Mouse (Mus musculus) monocyte, adult 2 months (primary cell): Measurements from ENCODE around the gene Phlda2.

Source experiments
- DNase-seq, 2 experiments: peaks; one replicate each; pipeline ENCODE4 v3.0.0; 2022; ENCODE audit warnings: low spot score in 2 of 2, low read depth in 1 of 2

Gene Phlda2

DNA sequence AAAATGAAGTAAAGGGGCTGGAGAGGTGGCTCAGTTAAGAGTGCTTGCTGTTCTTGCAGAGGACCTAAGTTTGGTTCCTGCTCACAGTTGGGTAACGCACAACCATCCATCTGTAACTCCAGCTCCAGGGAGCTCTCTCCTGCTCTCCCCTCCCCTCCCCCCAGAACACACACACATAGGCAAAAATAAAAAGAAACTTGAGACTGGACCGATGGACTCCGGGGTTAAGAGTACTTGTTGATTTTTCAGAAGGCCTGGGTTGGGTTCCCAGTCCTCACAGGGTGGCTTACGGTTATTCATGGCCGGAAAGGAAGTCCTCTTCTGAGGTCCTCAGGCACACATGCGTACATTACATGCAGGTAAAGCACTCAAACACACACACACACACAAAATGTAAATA lies 976 bp upstream of the Phlda2 start:
- DNase-seq = no peak

- DNase-seq = no peak
Measured at GRCm38 (mm10) chr7:143501643-143502417, 1.1 kb downstream of the Phlda2 start.

GRCm38 (mm10) chr7:143500912-143501311 lies 2.0 kb downstream of the Phlda2 start:
- DNase-seq = no peak

DNA sequence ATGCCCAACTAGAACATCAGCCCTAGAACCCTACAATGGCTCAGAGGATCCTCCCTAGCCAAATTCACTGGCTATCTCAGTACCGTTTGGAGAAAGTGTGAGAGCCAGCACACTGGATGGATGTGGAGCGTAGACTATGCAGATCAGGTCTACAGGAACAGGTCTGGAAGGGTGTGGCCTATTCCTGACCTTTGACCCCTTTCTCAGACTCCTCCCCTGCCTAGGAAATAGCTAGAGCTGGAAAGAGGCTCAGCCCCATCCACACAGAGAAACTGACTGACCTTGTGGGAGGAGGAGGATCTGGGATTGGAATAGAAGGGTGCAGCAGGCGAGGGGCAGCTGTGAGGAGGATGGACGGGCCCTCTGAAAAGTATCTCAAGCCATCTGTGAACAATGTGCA lies 4.4 kb downstream of the Phlda2 start:
- DNase-seq = no peak

- DNase-seq = no peak
Measured at GRCm38 (mm10) chr7:143495104-143495961, 7.6 kb downstream of the Phlda2 start.

- no peak for DNase-seq
Measured at GRCm38 (mm10) chr7:143493616-143494126, 9.3 kb downstream of the Phlda2 start.

DNA sequence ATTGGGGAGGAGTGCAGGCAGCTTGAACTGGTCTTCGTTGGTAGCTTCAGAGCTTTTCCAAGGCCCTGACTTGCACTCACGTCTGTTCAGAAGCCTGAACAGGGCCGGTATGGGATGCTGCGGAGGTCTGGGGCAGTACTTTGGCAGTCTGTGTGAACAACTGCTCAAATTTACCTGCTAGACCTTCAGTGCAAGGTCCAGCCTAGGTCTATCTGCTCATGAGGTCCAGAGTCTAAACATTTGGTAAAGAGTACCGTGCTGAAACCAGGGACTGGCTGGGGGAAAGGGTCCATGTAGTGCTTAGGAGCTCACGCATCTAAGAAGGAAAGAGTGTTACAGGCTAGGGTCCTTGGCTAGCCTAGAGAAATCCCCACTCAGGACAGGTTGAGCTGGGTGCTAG lies 13.2 kb downstream of the Phlda2 start:
- DNase-seq = no peak

GRCm38 (mm10) chr7:143482541-143482940 lies 20.4 kb downstream of the Phlda2 start:
- no peak for DNase-seq

- DNase-seq = no peak
Measured at GRCm38 (mm10) chr7:143481806-143482387, 21.1 kb downstream of the Phlda2 start.

DNA sequence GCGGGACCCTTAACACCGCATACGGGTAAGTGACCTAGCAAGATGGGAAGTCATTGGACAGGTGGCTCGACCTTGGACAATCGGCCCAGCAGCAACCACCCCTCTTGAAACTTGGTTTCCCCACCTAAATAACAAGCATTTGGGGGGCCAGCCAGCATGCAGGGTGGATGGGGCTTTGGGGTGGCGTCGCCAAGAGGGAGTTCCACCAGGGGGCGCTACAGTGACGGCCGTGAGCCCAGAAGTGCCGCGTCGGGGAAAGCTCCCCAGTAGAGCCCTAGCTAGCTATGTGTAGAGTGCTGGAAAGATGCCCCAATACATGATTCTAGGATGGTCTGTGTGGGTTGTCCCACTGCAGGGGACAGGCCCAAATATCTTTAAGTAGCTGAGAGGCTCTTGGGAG lies 22.5 kb downstream of the Phlda2 start:
- no peak for DNase-seq

GRCm38 (mm10) chr7:143477800-143478199 lies 25.1 kb downstream of the Phlda2 start:
- no peak for DNase-seq

DNA sequence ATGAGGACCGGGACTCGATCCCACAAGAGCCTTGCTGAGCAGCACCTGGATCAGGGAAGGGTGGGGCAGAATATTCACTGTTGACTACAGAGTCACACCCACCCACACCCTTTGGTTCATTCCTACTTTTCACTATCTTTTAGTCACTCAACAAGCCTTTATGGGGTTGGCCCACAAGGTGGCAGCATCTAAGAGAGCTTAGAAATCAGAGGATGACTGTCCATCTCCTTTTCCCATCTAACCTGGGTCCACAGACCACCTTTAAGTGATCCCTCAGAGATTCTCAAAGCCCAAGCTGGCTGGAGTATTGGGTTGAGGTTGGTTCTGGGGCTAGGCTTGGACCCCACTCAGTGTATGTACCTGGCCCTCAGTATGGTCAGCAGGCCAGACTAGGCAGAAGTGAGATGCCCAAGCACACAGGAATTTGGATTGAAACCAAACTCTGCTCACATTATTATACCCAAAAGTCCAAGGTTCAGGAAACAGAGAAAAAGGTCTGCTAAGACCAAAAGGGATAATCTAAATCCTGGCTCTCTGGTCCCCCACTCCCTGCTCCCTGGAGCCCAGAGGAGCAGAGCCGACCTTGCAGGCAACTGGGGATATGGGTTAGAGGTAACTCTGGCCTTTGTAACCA lies 26.1 kb downstream of the Phlda2 start:
- no peak for DNase-seq

DNA sequence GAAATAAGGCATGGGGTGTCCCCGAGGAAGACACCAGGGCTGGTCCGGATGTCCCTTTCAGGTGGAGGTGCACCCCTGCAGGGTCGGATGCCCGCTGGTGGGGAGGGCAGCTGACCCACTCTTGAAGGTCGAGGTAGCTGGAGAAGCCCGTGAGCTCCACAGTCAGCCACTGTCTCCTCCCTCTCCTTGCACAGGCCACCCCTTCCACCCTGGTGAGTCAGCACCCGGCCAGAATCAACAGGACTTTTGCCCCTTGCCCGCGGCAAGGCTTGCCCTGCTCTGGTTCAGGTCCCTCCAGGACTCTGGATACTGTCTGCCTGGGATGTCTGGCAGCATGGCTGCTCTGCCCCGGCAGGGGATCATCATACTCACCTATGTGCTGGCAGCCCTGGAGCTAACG lies 27.1 kb downstream of the Phlda2 start:
- DNase-seq = no peak

- DNase-seq = no peak
Measured at GRCm38 (mm10) chr7:143474811-143475210, 28.1 kb downstream of the Phlda2 start.

GRCm38 (mm10) chr7:143473347-143474101 lies 29.4 kb downstream of the Phlda2 start, which contains the start of gene Slc22a18:
Gene Slc22a18, plus strand, starts transcription at chr7:143473736.
- DNase-seq = peak in 1 of 2 experiments; percentile 39

- peak in 1 of 2 experiments; percentile 46 for DNase-seq
Measured at GRCm38 (mm10) chr7:143469946-143470345, 33.0 kb downstream of the Phlda2 start.

DNA sequence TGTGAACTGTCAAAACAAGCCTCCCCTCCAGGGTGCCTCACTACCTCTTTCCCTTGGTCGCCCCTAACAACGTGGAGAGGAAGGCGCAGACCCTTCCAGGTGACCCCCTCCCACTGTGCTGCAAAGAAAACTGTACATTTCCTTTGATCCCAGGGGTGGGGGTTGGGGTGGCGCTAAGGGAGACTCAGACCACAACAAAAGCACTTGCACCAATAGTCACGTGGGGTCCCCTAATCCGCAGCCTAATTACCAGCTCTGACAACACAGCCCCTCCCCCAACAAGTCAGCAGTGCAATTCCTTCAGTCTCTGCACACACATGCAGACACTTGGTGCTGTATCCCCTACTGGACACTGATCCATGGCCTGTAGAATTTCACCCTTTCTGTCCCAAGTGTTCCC lies 35.2 kb downstream of the Phlda2 start:
- no peak for DNase-seq

DNA sequence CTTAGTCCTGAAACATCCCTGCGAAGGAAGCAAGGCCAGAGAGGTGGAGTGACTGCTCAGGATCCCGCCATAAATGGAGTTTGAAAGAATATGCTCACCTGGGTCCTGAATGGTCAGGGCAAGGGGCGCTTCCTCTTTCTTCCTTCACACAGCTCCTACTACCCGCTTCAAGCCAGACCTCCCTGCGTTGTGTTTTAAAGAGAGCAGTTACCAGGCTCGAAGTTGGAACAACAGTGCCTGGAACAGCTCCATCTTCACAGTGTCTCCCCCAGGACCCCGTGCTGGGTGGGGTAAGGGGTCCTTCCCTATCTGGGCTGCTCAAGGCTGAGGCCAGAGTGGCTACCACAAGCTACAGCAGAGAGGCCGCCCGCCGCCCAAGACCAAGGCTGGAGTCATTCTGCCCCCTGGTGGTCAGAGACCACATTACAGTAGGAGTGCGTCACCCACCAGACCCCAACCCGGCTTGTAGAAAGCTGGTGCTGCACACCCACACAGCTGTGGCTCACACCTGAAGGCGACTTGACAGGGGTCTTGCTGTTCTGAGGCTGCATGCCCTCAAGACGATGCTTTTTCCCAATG lies 36.8 kb downstream of the Phlda2 start:
- DNase-seq = peak; percentile 46 to 67

- no peak for DNase-seq
Measured at GRCm38 (mm10) chr7:143464811-143465560, 38.0 kb downstream of the Phlda2 start.
